Mouse (Mus musculus): ENCODE measurements around the gene Ddx23.

The Ddx23 gene

DNA sequence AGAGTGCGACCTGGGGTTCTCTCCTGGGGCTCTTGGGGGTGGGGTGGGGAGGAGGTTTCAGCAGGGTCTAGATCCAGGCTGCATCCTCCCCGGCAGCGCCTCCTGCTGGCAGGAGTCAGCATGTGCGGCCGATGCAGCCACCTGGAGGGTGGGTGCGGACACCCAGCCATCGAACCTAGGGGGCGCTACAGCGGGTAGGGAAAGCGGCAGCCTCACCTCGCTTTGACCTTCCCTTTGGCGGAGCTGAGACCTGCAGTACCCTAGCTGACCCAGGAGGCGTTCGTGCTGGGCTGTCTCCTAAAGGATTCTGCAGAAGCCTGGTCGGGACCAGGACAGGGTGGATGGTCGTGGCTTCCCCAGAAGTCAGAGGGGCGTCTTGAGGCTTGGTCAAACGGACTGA lies 31.2 kb downstream of the Ddx23 start:
- DNase-seq, result peak; percentile 71

GRCm38 (mm10) chr15:98630540-98630939 lies 32.2 kb downstream of the Ddx23 start, which contains the start of gene Cacnb3:
TSS of gene Cacnb3 (plus strand) at chr15:98630840.
- no peak for DNase-seq

DNA sequence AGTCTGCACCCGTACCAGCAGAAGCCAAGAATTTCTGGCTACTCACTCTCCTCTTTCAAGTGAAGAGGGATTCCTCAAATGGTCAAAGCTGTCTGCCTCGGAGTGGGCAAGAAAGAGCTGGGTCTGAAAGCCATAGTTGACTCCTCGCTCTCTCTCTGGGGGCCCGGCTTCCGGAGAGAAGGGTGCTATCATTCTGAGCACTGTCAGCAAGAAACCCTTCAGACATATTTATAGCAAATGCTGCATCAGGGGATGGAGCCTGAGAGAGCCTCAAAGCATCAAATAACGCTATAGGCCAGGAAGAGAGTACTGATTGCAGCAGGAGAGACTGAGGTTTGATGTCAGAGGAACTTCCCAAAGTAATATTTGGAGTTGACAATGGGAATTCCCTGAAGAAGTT lies 33.2 kb downstream of the Ddx23 start:
- DNase-seq, result no peak

DNA sequence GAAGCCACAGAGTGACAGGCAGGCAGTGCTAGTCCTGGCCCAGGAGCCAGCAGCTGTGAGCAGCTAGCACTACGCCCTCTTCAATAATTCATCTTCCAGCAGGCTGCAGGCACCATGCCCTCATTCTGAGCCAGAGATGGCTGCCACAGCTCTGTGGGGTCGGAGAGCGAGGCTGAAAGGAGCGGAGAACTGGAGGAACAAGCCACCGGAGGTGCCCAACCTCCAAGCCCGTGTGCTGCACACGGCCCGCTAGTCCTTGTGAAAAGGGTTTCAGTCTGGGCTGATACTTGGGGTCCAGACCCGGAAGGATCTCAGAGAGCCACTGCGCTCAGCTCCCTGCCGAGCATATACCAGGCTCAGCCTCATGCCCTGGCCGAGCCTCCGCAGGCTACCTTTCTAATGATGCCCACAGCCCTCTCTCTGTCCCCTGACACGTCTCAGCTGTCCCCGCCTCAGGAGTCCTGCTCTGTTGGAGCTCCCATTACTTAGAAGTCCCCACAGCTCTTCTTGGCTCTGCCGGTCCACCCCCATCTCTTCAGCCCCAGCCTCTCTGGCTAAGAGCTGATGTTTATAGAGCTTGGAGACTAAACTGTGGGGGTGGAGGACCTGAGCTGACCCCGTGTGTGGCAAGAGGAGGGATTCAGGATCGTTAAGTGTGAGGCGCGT lies 34.0 kb downstream of the Ddx23 start:
- no peak for DNase-seq

DNA sequence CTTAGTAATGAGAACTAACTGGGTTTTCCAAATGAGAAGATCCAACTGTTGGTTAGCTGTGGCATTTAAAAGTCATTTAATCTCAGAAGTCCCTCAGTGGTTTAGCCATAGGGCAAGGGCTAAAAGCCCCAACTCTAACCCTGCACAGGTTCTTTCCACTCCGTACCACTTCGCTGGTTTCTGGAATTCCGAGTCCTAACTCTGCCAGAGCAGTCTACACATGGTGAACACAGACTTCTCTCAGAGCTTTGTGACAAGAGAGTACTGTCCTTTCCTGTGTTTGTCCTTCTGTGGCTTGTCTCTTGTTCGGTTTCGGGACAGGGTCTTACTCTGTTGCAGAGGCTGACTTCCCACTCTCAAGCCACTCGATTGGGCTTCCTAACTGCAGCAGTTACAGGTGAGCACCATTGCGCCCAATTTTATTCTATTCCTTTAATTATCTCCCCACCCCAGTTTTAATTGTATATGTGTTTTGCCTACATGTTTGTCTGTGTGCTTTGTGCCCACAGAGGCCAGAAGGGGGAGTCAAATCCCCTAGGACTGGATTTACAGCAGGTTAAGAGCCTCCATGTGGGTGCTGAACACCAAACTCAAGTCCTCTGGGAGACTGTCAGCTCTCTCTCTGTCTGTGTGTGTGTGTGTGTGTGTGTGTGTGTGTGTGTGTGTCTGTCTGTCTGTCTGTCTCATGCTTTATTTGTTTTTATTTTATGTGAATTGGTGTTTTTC lies 36.0 kb downstream of the Ddx23 start:
- DNase-seq, result no peak

- no peak for DNase-seq
These were observed 36.6 kb downstream of the Ddx23 start for GRCm38 (mm10) chr15:98626078-98626477.

DNA sequence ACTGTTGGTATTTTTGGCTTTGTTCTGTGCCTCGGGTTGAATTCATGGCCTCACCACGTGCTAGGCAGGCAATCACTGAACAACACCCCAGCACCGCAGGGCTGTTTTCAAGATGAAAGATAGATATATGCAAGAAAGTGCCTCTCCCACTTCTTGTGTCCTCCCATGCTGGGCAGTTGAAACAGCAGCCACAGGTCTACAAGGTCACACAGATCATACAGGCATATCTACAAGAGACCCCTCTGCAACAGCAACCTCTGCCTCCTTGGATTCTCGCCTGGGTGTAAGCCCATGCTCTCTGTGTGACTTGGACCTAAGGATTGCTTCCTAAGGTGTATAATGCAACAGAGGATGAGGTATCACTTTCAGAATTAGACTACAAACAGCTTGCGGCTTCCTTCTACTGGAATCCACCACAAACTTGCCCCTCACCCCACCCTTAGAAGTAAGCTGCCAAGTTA lies 39.3 kb downstream of the Ddx23 start:
- DNase-seq, result no peak

- DNase-seq, result no peak
These were observed 40.0 kb downstream of the Ddx23 start for GRCm38 (mm10) chr15:98622721-98623120.

DNA sequence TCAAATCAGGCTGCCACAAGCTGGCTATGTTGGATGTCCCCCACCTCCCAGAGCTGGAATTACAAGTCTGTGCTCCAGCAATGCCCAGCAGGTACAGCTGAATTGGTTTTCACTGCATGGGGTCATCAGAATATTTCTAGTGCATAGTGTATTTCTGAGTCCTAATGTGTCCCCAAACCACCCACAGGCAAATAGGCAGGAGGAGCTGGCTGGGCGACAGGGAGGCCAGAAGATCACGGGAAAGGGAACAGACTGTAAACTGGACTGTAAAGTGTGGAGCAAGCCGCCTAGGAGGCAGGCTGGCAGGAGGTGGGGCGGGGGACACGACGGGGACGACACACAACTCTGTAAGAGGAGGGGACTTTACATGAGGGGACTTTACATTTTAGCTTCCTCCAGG lies 40.5 kb downstream of the Ddx23 start:
- no peak for DNase-seq

DNA sequence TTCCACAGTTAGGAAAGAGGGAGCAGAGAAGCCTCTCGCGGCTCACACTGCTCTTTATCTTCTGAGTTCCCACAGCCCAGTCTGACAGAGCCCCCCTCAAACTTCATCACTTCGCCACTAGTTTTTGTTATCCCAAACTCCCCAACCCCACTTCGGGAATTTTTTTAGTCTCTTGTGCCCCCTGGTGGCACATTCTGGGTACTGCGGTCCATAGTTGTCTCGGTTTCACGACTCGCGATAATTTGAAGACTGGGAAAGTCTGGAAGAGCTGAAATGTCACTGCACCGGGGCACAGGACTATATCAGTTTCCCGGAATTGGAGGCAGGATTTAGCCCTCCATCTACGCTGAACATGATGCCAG lies 45.5 kb downstream of the Ddx23 start:
- DNase-seq, result peak; percentile 54

DNA sequence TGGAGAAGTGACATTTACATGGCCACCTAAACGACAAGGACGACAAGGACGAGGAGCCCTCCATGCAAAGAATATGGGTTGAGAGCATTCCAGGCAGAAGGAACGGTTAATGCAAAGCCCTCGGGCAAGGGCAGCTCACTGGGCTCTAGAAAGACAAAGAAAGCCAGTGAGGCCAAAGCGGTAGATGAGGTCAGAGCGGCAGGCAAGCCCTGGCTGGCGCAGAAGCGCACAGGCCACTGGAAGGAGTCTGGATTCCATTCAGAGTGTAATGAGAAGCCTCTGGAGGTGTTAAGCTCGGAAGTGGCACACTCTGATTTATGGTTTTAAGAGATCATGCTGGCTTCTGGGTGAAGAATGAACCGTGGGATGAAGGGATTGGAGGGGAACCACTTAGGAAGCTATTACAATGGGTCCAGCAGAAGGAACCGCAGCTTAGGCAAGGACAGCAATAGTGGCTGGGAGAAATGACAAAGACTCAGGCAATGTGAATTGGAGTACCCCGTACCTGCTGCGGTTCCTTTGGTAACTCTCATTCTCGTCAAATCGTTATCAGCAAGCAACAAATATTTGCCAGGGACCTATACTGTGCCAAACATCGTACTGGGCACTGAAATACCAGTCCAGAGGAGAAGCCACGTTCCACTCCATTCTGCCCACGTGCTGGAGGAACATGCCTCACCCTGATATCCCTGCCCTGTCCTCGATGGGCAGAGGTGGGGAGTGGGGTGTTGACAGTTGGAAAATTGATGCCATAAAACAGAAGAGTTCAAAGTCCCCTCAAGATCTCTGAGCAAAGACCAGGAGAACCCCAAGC lies 46.1 kb downstream of the Ddx23 start:
- no peak for DNase-seq

DNA sequence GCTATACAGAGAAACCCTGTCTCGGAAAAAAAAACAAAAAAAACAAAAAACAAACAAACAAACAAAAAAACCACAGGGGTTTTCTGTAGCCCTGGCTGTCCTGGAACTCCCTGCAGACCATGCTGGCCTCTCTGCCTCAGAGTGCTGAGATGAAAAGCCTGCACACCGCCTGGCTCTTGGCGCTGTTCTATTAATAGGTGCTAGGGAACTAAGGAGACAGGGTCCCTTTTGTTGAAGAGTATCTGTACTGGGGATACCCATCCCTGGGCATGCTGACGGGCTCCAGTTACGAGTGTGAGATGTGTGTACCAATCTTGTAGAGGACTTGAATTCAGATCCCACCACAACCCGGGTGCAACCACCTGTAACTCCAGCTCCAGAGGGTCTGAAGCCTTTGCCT lies 46.9 kb downstream of the Ddx23 start:
- no peak for DNase-seq

DNA sequence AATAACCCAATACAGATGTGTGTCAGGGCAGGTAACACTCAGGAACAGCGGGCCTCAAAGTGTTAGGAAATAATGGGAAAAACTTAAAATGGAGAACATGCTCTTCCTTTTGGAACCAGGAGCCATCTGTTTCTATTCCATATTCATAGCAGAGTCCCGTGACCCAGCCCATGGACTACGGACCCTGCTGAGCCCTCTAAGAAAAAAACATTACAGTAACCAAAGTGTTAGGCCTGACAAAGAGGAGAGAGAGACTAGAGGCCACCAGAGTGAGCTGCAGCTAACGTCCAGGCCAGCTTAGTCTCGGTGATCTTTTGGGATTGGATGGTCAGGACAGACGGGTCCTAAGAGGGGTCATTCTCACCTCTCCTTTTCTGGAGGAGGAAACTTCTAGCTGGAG lies 47.7 kb downstream of the Ddx23 start:
- DNase-seq, result no peak

- DNase-seq, result no peak
These were observed 48.1 kb downstream of the Ddx23 start for GRCm38 (mm10) chr15:98614551-98614950.

DNA sequence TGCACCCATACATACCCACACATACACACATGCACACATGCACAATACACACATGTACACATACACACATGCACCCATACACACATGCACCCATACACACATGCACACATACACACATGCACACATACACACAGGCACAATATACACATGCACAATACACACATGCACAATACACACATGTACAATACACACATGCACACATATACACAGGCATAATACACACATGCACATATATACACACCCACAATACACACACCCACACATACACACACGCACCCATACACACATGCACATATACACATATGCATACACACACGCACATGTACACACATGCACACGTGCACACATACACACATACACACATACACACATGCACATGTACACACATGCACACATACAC lies 50.5 kb downstream of the Ddx23 start:
- DNase-seq, result no peak

DNA sequence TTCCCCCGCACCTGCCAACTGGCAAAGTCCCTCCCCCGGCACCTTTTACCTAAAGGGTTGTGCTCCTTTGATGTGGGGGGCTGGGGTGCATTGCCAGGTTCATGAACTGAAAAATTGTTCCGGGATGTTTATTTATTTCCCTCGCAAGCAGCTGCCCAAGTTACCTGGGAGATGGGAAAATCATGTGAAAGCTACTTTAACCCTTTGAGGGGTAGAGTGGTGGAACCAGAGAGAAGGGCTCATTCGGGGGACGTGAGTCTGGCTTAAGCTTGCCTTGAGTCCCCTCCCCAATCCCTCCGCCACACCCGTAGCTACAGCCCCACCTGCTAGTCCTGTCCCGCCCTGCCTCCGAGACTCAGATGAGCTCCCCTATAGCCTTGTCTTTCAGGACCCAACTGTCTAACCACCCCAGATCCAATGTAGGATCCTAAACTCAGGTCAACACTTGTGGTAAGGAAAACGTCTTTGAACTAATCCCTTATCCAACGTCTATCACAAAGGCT lies 52.5 kb downstream of the Ddx23 start:
- no peak for DNase-seq

DNA sequence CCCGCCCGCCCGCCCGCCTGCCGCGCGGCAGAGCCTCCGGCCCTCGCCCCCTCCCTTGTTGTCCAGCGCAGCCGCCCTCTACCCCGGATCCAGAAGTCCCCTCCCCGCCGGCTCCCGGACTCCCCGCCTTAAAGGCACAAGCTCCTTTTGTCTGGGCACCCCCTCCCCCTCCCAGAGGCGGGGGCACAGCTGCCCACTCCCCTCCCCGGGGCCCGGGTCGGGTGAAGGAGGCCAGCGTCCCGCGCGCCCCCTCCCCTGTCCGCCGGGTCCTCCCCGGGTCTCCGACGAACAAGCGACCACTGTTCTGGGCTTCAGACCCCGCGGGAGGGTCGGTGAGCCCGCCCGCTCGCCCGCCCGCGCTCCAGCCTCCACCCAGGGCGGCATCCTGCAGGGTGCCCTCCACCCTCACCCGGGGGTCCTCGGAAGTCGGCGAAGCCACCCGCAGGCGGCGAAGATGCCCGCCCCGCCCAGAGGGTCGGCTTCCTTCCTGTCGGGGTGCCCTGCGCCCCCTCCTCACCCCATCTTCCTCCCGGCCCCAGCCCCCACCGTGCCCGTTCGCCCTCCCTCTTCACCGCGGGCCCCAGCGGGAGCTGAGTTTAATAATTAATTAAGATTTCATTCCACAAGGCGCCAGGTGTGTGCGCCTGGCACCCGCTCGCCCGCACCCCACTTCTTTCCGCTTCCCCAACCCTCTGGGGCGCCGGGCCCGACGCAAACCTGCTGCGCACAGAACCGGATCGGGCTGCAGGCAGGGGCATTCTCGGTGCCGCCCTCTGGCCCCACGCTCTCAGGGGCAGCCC lies 53.2 kb downstream of the Ddx23 start, which contains the start of gene Adcy6:
Gene Adcy6 (minus strand): TSS at position 746 of the 800 bp plus-strand sequence.
- DNase-seq, result peak; percentile 77

DNA sequence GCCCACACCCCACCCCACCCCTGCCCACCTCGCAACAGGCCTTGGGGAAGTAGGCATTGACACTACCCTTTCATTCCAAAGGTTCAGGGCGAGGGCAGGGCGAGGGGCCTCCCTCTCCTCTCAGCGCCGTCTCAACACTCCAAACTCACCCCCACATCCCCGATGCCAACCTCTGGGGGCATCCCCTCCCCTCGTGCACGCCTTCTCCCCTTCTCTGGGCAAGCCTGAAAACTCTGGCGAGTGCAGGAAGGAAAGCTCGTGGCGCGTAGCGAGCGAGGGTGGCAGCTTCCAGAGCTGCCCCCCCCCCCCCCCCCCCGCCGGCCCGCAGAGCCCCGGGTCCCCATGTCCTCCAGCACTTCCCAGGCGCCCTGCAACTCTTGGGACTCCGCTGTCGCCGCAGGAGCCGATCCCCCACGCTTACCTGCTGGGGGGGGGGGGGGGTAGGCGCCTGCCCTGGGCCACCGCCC lies 53.9 kb downstream of the Ddx23 start:
- DNase-seq, result peak; percentile 41

GRCm38 (mm10) chr15:98608058-98608783 lies 54.5 kb downstream of the Ddx23 start:
- no peak for DNase-seq

- DNase-seq, result no peak
These were observed 55.1 kb downstream of the Ddx23 start for GRCm38 (mm10) chr15:98607557-98607956.

DNA sequence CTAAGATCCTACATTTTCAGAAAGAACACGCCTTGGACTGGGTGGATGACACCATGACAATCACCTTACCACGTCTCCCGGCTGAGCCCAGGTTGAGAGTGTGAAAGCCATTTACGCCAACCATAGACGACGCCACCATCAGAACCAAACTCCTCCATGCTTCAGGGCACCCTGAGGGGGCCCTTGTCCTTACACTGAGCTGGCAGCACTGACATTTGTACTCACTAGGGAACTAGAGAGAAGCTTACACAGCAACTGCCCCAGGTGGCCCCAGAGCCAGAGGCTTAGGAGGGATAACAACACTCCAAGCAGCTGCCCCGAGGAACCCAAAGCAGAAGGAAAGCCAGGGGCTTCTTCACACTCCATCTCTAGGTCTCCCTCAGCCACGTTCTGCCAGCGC lies 56.0 kb downstream of the Ddx23 start:
- DNase-seq, result no peak

GRCm38 (mm10) chr15:98606051-98606536 lies 56.6 kb downstream of the Ddx23 start:
- no peak for DNase-seq

Data from cerebellum, adult 11-12 months (tissue).